Mouse (Mus musculus) limb, embryonic 11.5 days (tissue): Measurements from ENCODE around the gene Eif4ebp2. TPM values are rescaled to one million over a fixed set of nuclear protein-coding genes. Genes with fewer than 3 reads are reported as not detected.

Experiments used
- ATAC-seq: fragments of 200-750 bp; cut with Nextera tagmentation; 2 replicates; pipeline ENCODE4 v1.8.0; 2017; ENCODE audit warnings: low read depth; ENCODE audit not compliant: insufficient number of reproducible peaks, low FRiP score, low TSS enrichment
- DNase-seq: peaks from one replicate; pipeline ENCODE4 v3.0.0-alpha.2; 2015; ENCODE audit warnings: low spot score
- H3K27ac ChIP-seq: fragments of 300-500 bp; sonication (generic); replicated peaks from 2 replicates; pipeline ENCODE4 v1.5.1; 2014; ENCODE audit warnings: low read depth, mild to moderate bottlenecking, low read length
- H3K27me3 ChIP-seq: fragments of 300-500 bp; sonication (generic); 2 replicates; pipeline ENCODE4 v1.6.1; 2014; ENCODE audit warnings: mild to moderate bottlenecking, low read length, mixed read lengths; ENCODE audit not compliant: control insufficient read depth, insufficient read depth
- H3K36me3 ChIP-seq: fragments of 300-500 bp; sonication (generic); 2 replicates; pipeline ENCODE4 v1.6.1; 2014; ENCODE audit warnings: mild to moderate bottlenecking, low read length, moderate library complexity, mixed read lengths; ENCODE audit not compliant: control insufficient read depth, insufficient read depth
- H3K4me1 ChIP-seq: fragments of 300-500 bp; sonication (generic); 2 replicates; pipeline ENCODE4 v1.6.1; 2014; ENCODE audit warnings: low read length, mixed read lengths; ENCODE audit not compliant: control insufficient read depth, insufficient read depth
- H3K4me2 ChIP-seq: fragments of 300-500 bp; sonication (generic); 2 replicates; pipeline ENCODE4 v1.6.1; 2014; ENCODE audit warnings: low read depth, mild to moderate bottlenecking, moderate library complexity; ENCODE audit not compliant: severe bottlenecking
- H3K4me3 ChIP-seq: fragments of 300-500 bp; sonication (generic); 2 replicates; pipeline ENCODE4 v1.5.1; 2014; ENCODE audit warnings: low read depth, low read length
- H3K9ac ChIP-seq: fragments of 300-500 bp; sonication (generic); 2 replicates; pipeline ENCODE4 v1.6.1; 2014; ENCODE audit warnings: mild to moderate bottlenecking, low read length
- H3K9me3 ChIP-seq: fragments of 300-500 bp; sonication (generic); 2 replicates; pipeline ENCODE4 v1.6.1; 2016; ENCODE audit warnings: low read length; ENCODE audit not compliant: control insufficient read depth
- whole genome bisulfite sequencing: fragments of 180-500 bp; shearing (Covaris S2); extraction: QIAGEN DNeasy Blood & Tissue Kit; methylation state at CpG from one replicate; pipeline ENCODE4 v1.1.7; 2014; 5-methylcytosine and 5-hydroxymethylcytosine counted together
- polyA plus RNA-seq: library from polyadenylated mRNA; unstranded; fragments of >200 nt; fragmentation: Nextera tagmentation; extraction: Ambion mirVana; gene quantifications from 2 replicates; pipeline ENCODE4 v1.2.1, GENCODE M21; 2014

Gene Eif4ebp2
- polyA plus RNA-seq, 1 experiment from 2014 or later, result 28.5 TPM

- H3K4me3 ChIP-seq, result no peak overlapping the region
- H3K9me3 ChIP-seq, result no peaks in the 10 kb centered on the region
- no peak overlapping the region for H3K27ac ChIP-seq
- 23% methylated on average over 9 of the region's 9 CpGs for WGBS
- no peaks in the 10 kb centered on the region for H3K36me3 ChIP-seq
- ATAC-seq, result no peak
- H3K4me2 ChIP-seq, result no peak overlapping the region
- H3K4me1 ChIP-seq, result no peaks in the 10 kb centered on the region
- no peak for DNase-seq
- H3K27me3 ChIP-seq, result no peaks in the 10 kb centered on the region
- H3K9ac ChIP-seq, result no peak overlapping the region; the same call in 1 of the 2 replicates
Measured at GRCm38 (mm10) chr10:61394476-61395136, 57.9 kb downstream of the Eif4ebp2 start.

GRCm38 (mm10) chr10:61392584-61392983, 59.9 kb downstream of the Eif4ebp2 start:
- Histone ChIP-seq H3K9ac (no peak overlapping the region), H3K4me2 (no peak overlapping the region), H3K4me1 (no peaks in the 10 kb centered on the region), H3K27me3 (no peaks in the 10 kb centered on the region), H3K27ac (no peak overlapping the region), H3K9me3 (no peaks in the 10 kb centered on the region), H3K4me3 (no peak overlapping the region), H3K36me3 (no peaks in the 10 kb centered on the region)
- no peak for ATAC-seq
- 40% methylated on average over 4 of the region's 4 CpGs for whole genome bisulfite sequencing
- DNase-seq, result no peak

GRCm38 (mm10) chr10:61390148-61390547, 62.3 kb downstream of the Eif4ebp2 start:
- 89% methylated on average over 2 of the region's 2 CpGs for WGBS
- no peak overlapping the region for H3K4me3 ChIP-seq
- no peak for DNase-seq

GRCm38 (mm10) chr10:61389020-61389419, 63.4 kb downstream of the Eif4ebp2 start:
- H3K27ac ChIP-seq, result no peak overlapping the region
- no peak overlapping the region for H3K9ac ChIP-seq
- peaks cover 1% of the 10 kb centered on the region for H3K4me1 ChIP-seq
- H3K9me3 ChIP-seq, result no peaks in the 10 kb centered on the region
- 64% methylated on average over 5 of the region's 5 CpGs for WGBS
- H3K4me3 ChIP-seq, result no peak overlapping the region
- H3K4me2 ChIP-seq, result no peak overlapping the region
- no peak for DNase-seq
- H3K27me3 ChIP-seq, result no peaks in the 10 kb centered on the region
- H3K36me3 ChIP-seq, result no peaks in the 10 kb centered on the region
- ATAC-seq, result no peak

More at GRCm38 (mm10) chr10:61390148-61390547, 62.3 kb downstream of the Eif4ebp2 start:
- Histone ChIP-seq H3K27ac (no peak overlapping the region), H3K9ac (no peak overlapping the region), H3K4me2 (no peak overlapping the region), H3K4me1 (no peaks in the 10 kb centered on the region), H3K36me3 (no peaks in the 10 kb centered on the region), H3K9me3 (no peaks in the 10 kb centered on the region), H3K27me3 (no peaks in the 10 kb centered on the region)
- no peak for ATAC-seq

- Histone ChIP-seq H3K4me2 (no peak overlapping the region), H3K9ac (no peak overlapping the region), H3K4me1 (peaks cover 11% of the 10 kb centered on the region), H3K27ac (no peak overlapping the region), H3K9me3 (no peaks in the 10 kb centered on the region), H3K36me3 (no peaks in the 10 kb centered on the region), H3K27me3 (no peaks in the 10 kb centered on the region), H3K4me3 (no peak overlapping the region)
- no peak for DNase-seq
- no peak for ATAC-seq
- 45% methylated on average over 6 of the region's 6 CpGs for WGBS
Measured at GRCm38 (mm10) chr10:61386284-61386683, 66.2 kb downstream of the Eif4ebp2 start.

GRCm38 (mm10) chr10:61385174-61385573, 67.3 kb downstream of the Eif4ebp2 start:
- 83% methylated on average over 6 of the region's 6 CpGs for WGBS
- ATAC-seq (no peak), DNase-seq (no peak)
- Histone ChIP-seq H3K9ac (no peak overlapping the region), H3K27me3 (no peaks in the 10 kb centered on the region), H3K4me3 (no peak overlapping the region), H3K27ac (no peak overlapping the region), H3K36me3 (no peaks in the 10 kb centered on the region), H3K4me2 (no peak overlapping the region), H3K9me3 (no peaks in the 10 kb centered on the region), H3K4me1 (peaks cover 12% of the 10 kb centered on the region)

GRCm38 (mm10) chr10:61383715-61384047, 68.8 kb downstream of the Eif4ebp2 start:
- Histone ChIP-seq H3K9ac (peak overlapping the region; percentile 70), H3K36me3 (no peaks in the 10 kb centered on the region), H3K9me3 (no peaks in the 10 kb centered on the region), H3K4me3 (peak overlapping the region; percentile 67), H3K27me3 (no peaks in the 10 kb centered on the region), H3K4me1 (peaks cover 16% of the 10 kb centered on the region), H3K4me2 (peak overlapping the region; percentile 74), H3K27ac (no peak overlapping the region)
- peak; percentile 3; the same call in 1 of the 2 replicates for ATAC-seq
- 3% methylated on average over 11 of the region's 11 CpGs for WGBS
- no peak for DNase-seq

GRCm38 (mm10) chr10:61383021-61383714, 69.3 kb downstream of the Eif4ebp2 start, which contains the start of gene Pald1:
Pald1 (minus strand) TSS chr10:61383530.
- Histone ChIP-seq H3K9me3 (no peaks in the 10 kb centered on the region), H3K4me1 (peaks cover 16% of the 10 kb centered on the region), H3K36me3 (no peaks in the 10 kb centered on the region), H3K4me2 (peak within 1 kb of the TSS; percentile 74), H3K27me3 (no peaks in the 10 kb centered on the region), H3K4me3 (peak within 1 kb of the TSS; percentile 67), H3K9ac (peak within 1 kb of the TSS; percentile 70), H3K27ac (no peak within 1 kb of the TSS)
- under 1% methylated on average over 57 of the region's 60 CpGs for WGBS
- peak; percentile 80 for ATAC-seq
- peak; percentile 85 for DNase-seq
